Mouse (Mus musculus): Measurements from ENCODE around the gene Mrfap1. TPM values are rescaled to one million over a fixed set of nuclear protein-coding genes. Genes with fewer than 3 reads are reported as not detected.

Gene Mrfap1
- polyA plus RNA-seq, 1 experiment from 2014 or later = 355 TPM

- no peaks in the 10 kb centered on the region for H3K27me3 ChIP-seq (ENCODE audit: control insufficient read depth, insufficient read depth, low read length)
- H3K4me3 ChIP-seq (replicated peaks; ENCODE audit: low read depth, low read length) = no peak overlapping the region
- no peaks in the 10 kb centered on the region for H3K36me3 ChIP-seq (ENCODE audit: control insufficient read depth, insufficient read depth, low read length)
- no peak for DNase-seq
- no peak overlapping the region for H3K9ac ChIP-seq (replicated peaks; ENCODE audit: low read length)
- WGBS = 24% methylated on average over 9 of the region's 9 CpGs
- H3K9me3 ChIP-seq (ENCODE audit: control insufficient read depth, low read length) = no peaks in the 10 kb centered on the region
- no peaks in the 10 kb centered on the region for H3K4me1 ChIP-seq (ENCODE audit: control insufficient read depth, insufficient read depth, low read length)
- no peak overlapping the region for H3K4me2 ChIP-seq (ENCODE audit: low read length)
- no peak for ATAC-seq (ENCODE audit: low FRiP score, low TSS enrichment)
- no peak overlapping the region for H3K27ac ChIP-seq (replicated peaks; ENCODE audit: low read depth, low read length)
Measured at GRCm38 (mm10) chr5:36776021-36776575, 20.5 kb downstream of the Mrfap1 start.

GRCm38 (mm10) chr5:36775317-36775716 lies 21.3 kb downstream of the Mrfap1 start:
- no peak for DNase-seq
- Histone ChIP-seq H3K4me3 (replicated peaks; ENCODE audit: low read depth, low read length) (no peak overlapping the region), H3K9ac (replicated peaks; ENCODE audit: low read length) (no peak overlapping the region), H3K27me3 (ENCODE audit: control insufficient read depth, insufficient read depth, low read length) (no peaks in the 10 kb centered on the region), H3K36me3 (ENCODE audit: control insufficient read depth, insufficient read depth, low read length) (no peaks in the 10 kb centered on the region), H3K4me2 (ENCODE audit: low read length) (no peak overlapping the region), H3K9me3 (ENCODE audit: control insufficient read depth, low read length) (no peaks in the 10 kb centered on the region), H3K4me1 (ENCODE audit: control insufficient read depth, insufficient read depth, low read length) (no peaks in the 10 kb centered on the region), H3K27ac (replicated peaks; ENCODE audit: low read depth, low read length) (no peak overlapping the region)
- 77% methylated on average over 2 of the region's 2 CpGs for WGBS
- no peak for ATAC-seq (ENCODE audit: low FRiP score, low TSS enrichment)

GRCm38 (mm10) chr5:36772586-36772985 lies 24.0 kb downstream of the Mrfap1 start:
- no peak overlapping the region for H3K9ac ChIP-seq (replicated peaks; ENCODE audit: low read length)
- no peak for ATAC-seq (ENCODE audit: low FRiP score, low TSS enrichment)
- H3K4me3 ChIP-seq (replicated peaks; ENCODE audit: low read depth, low read length) = no peak overlapping the region
- H3K9me3 ChIP-seq (ENCODE audit: control insufficient read depth, low read length) = no peaks in the 10 kb centered on the region
- no peaks in the 10 kb centered on the region for H3K36me3 ChIP-seq (ENCODE audit: control insufficient read depth, insufficient read depth, low read length)
- 75% methylated on average over 5 of the region's 5 CpGs for whole genome bisulfite sequencing
- no peak overlapping the region for H3K27ac ChIP-seq (replicated peaks; ENCODE audit: low read depth, low read length)
- no peaks in the 10 kb centered on the region for H3K27me3 ChIP-seq (ENCODE audit: control insufficient read depth, insufficient read depth, low read length)
- no peak for DNase-seq
- H3K4me2 ChIP-seq (ENCODE audit: low read length) = no peak overlapping the region
- H3K4me1 ChIP-seq (ENCODE audit: control insufficient read depth, insufficient read depth, low read length) = no peaks in the 10 kb centered on the region

GRCm38 (mm10) chr5:36769603-36770002 lies 27.0 kb downstream of the Mrfap1 start:
- DNase-seq (no peak), ATAC-seq (ENCODE audit: low FRiP score, low TSS enrichment) (no peak)
- Histone ChIP-seq H3K27ac (replicated peaks; ENCODE audit: low read depth, low read length) (no peak overlapping the region), H3K9me3 (ENCODE audit: control insufficient read depth, low read length) (no peaks in the 10 kb centered on the region), H3K4me1 (ENCODE audit: control insufficient read depth, insufficient read depth, low read length) (peaks cover 5% of the 10 kb centered on the region; the same call in 1 of the 2 replicates), H3K4me2 (ENCODE audit: low read length) (no peak overlapping the region), H3K9ac (replicated peaks; ENCODE audit: low read length) (no peak overlapping the region), H3K36me3 (ENCODE audit: control insufficient read depth, insufficient read depth, low read length) (no peaks in the 10 kb centered on the region), H3K27me3 (ENCODE audit: control insufficient read depth, insufficient read depth, low read length) (no peaks in the 10 kb centered on the region), H3K4me3 (replicated peaks; ENCODE audit: low read depth, low read length) (no peak overlapping the region)
- 60% methylated on average over 3 of the region's 3 CpGs for WGBS

- Histone ChIP-seq H3K4me1 (ENCODE audit: control insufficient read depth, insufficient read depth, low read length) (peaks cover 5% of the 10 kb centered on the region; the same call in 1 of the 2 replicates), H3K4me2 (ENCODE audit: low read length) (0 out of 2 replicates have a peak overlapping the region, but pooled peaks have one; percentile 8), H3K9ac (replicated peaks; ENCODE audit: low read length) (no peak overlapping the region), H3K27ac (replicated peaks; ENCODE audit: low read depth, low read length) (0 out of 2 replicates have a peak overlapping the region, but pooled peaks have one; percentile 61), H3K9me3 (ENCODE audit: control insufficient read depth, low read length) (no peaks in the 10 kb centered on the region), H3K36me3 (ENCODE audit: control insufficient read depth, insufficient read depth, low read length) (no peaks in the 10 kb centered on the region), H3K27me3 (ENCODE audit: control insufficient read depth, insufficient read depth, low read length) (no peaks in the 10 kb centered on the region), H3K4me3 (replicated peaks; ENCODE audit: low read depth, low read length) (no peak overlapping the region)
- DNase-seq (peak; percentile 62), ATAC-seq (ENCODE audit: low FRiP score, low TSS enrichment) (peak; percentile 60; the same call in 1 of the 2 replicates)
- WGBS = 30% methylated on average over 10 of the region's 10 CpGs
Measured at GRCm38 (mm10) chr5:36766958-36767703, 29.4 kb downstream of the Mrfap1 start.

GRCm38 (mm10) chr5:36759848-36760247 lies 36.7 kb downstream of the Mrfap1 start:
- no peaks in the 10 kb centered on the region for H3K36me3 ChIP-seq (ENCODE audit: control insufficient read depth, insufficient read depth, low read length)
- no peaks in the 10 kb centered on the region for H3K9me3 ChIP-seq (ENCODE audit: control insufficient read depth, low read length)
- H3K27me3 ChIP-seq (ENCODE audit: control insufficient read depth, insufficient read depth, low read length) = no peaks in the 10 kb centered on the region
- ATAC-seq (ENCODE audit: low FRiP score, low TSS enrichment) (no peak), DNase-seq (no peak)
- 77% methylated on average over 4 of the region's 4 CpGs for WGBS
- H3K4me2 ChIP-seq (ENCODE audit: low read length) = no peak overlapping the region
- H3K4me1 ChIP-seq (ENCODE audit: control insufficient read depth, insufficient read depth, low read length) = no peaks in the 10 kb centered on the region
- H3K27ac ChIP-seq (replicated peaks; ENCODE audit: low read depth, low read length) = no peak overlapping the region
- no peak overlapping the region for H3K9ac ChIP-seq (replicated peaks; ENCODE audit: low read length)
- no peak overlapping the region for H3K4me3 ChIP-seq (replicated peaks; ENCODE audit: low read depth, low read length)

- DNase-seq (no peak), ATAC-seq (ENCODE audit: low FRiP score, low TSS enrichment) (no peak)
- Histone ChIP-seq H3K27me3 (ENCODE audit: control insufficient read depth, insufficient read depth, low read length) (no peaks in the 10 kb centered on the region), H3K36me3 (ENCODE audit: control insufficient read depth, insufficient read depth, low read length) (no peaks in the 10 kb centered on the region), H3K9me3 (ENCODE audit: control insufficient read depth, low read length) (no peaks in the 10 kb centered on the region), H3K4me2 (ENCODE audit: low read length) (no peak overlapping the region), H3K4me1 (ENCODE audit: control insufficient read depth, insufficient read depth, low read length) (no peaks in the 10 kb centered on the region), H3K4me3 (replicated peaks; ENCODE audit: low read depth, low read length) (no peak overlapping the region), H3K9ac (replicated peaks; ENCODE audit: low read length) (no peak overlapping the region), H3K27ac (replicated peaks; ENCODE audit: low read depth, low read length) (no peak overlapping the region)
- 66% methylated on average over 5 of the region's 5 CpGs for WGBS
Measured at GRCm38 (mm10) chr5:36757033-36757432, 39.5 kb downstream of the Mrfap1 start.

- DNase-seq (no peak), ATAC-seq (ENCODE audit: low FRiP score, low TSS enrichment) (no peak)
- no peak overlapping the region for H3K9ac ChIP-seq (replicated peaks; ENCODE audit: low read length)
- H3K27ac ChIP-seq (replicated peaks; ENCODE audit: low read depth, low read length) = no peak overlapping the region
- H3K4me3 ChIP-seq (replicated peaks; ENCODE audit: low read depth, low read length) = no peak overlapping the region
- WGBS = 74% methylated on average over 9 of the region's 9 CpGs
- H3K4me1 ChIP-seq (ENCODE audit: control insufficient read depth, insufficient read depth, low read length) = peaks cover 12% of the 10 kb centered on the region
- H3K27me3 ChIP-seq (ENCODE audit: control insufficient read depth, insufficient read depth, low read length) = no peaks in the 10 kb centered on the region
- no peak overlapping the region for H3K4me2 ChIP-seq (ENCODE audit: low read length)
- no peaks in the 10 kb centered on the region for H3K9me3 ChIP-seq (ENCODE audit: control insufficient read depth, low read length)
- no peaks in the 10 kb centered on the region for H3K36me3 ChIP-seq (ENCODE audit: control insufficient read depth, insufficient read depth, low read length)
Measured at GRCm38 (mm10) chr5:36750119-36751078, 46.2 kb downstream of the Mrfap1 start.

All from midbrain, embryonic 14.5 days (tissue).